Mouse (Mus musculus): ENCODE measurements around the gene Brdt. TPM values are rescaled to one million over a fixed set of nuclear protein-coding genes. Genes with fewer than 3 reads are reported as not detected.
"Not testable (repeated sequence)": the region's sequence is repeated elsewhere in the genome, so short reads cannot be mapped to it uniquely, and the experiment has no call there.

Brdt gene
- polyA plus RNA-seq, 1 experiment from 2014 or later = 4.9 TPM

- H3K27ac ChIP-seq (ENCODE audit: low read depth, low read length) = peak overlapping the region; percentile 67
- under 1% methylated on average over 30 of the region's 40 CpGs for WGBS
- peak overlapping the region; percentile 43 for H3K4me3 ChIP-seq (ENCODE audit: low read depth, low read length)
- no peaks in the 10 kb centered on the region for H3K9me3 ChIP-seq (ENCODE audit: control insufficient read depth, low read length)
- peaks cover 3% of the 10 kb centered on the region; the same call in 1 of the 2 replicates for H3K4me1 ChIP-seq (ENCODE audit: control insufficient read depth, insufficient read depth, low read length)
- peak overlapping the region; percentile 55 for H3K4me2 ChIP-seq (ENCODE audit: low read depth, low read length)
- peak; percentile 97 for ATAC-seq (ENCODE audit: low read depth)
- H3K36me3 ChIP-seq (ENCODE audit: control insufficient read depth, insufficient read depth, low read length) = no peaks in the 10 kb centered on the region
- H3K27me3 ChIP-seq (ENCODE audit: control insufficient read depth, insufficient read depth, low read length) = no peaks in the 10 kb centered on the region
- peak overlapping the region; percentile 60 for H3K9ac ChIP-seq (replicated peaks; ENCODE audit: low read depth, low read length)
These were observed 28.6 kb downstream of the Brdt start for GRCm38 (mm10) chr5:107359395-107360053.

GRCm38 (mm10) chr5:107360054-107360730 is 29.2 kb downstream of the Brdt start:
- H3K9ac ChIP-seq (replicated peaks; ENCODE audit: low read depth, low read length) = peak overlapping the region; percentile 60
- H3K4me3 ChIP-seq (ENCODE audit: low read depth, low read length) = peak overlapping the region; percentile 43
- peak overlapping the region; percentile 55 for H3K4me2 ChIP-seq (ENCODE audit: low read depth, low read length)
- WGBS = 17% methylated on average over 9 of the region's 9 CpGs
- no peaks in the 10 kb centered on the region for H3K9me3 ChIP-seq (ENCODE audit: control insufficient read depth, low read length)
- no peaks in the 10 kb centered on the region for H3K36me3 ChIP-seq (ENCODE audit: control insufficient read depth, insufficient read depth, low read length)
- no peak; the same call in none of the 2 replicates for ATAC-seq (ENCODE audit: low read depth)
- H3K27ac ChIP-seq (ENCODE audit: low read depth, low read length) = peak overlapping the region; percentile 67
- no peaks in the 10 kb centered on the region for H3K27me3 ChIP-seq (ENCODE audit: control insufficient read depth, insufficient read depth, low read length)
- H3K4me1 ChIP-seq (ENCODE audit: control insufficient read depth, insufficient read depth, low read length) = peaks cover 3% of the 10 kb centered on the region; the same call in 1 of the 2 replicates

GRCm38 (mm10) chr5:107370040-107370439 is 39.1 kb downstream of the Brdt start:
- H3K36me3 ChIP-seq (ENCODE audit: control insufficient read depth, insufficient read depth, low read length) = no peaks in the 10 kb centered on the region
- no peaks in the 10 kb centered on the region for H3K9me3 ChIP-seq (ENCODE audit: control insufficient read depth, low read length)
- H3K4me3 ChIP-seq (ENCODE audit: low read depth, low read length) = no peak overlapping the region
- no peak overlapping the region for H3K27ac ChIP-seq (ENCODE audit: low read depth, low read length)
- no peaks in the 10 kb centered on the region for H3K4me1 ChIP-seq (ENCODE audit: control insufficient read depth, insufficient read depth, low read length)
- H3K9ac ChIP-seq (replicated peaks; ENCODE audit: low read depth, low read length) = no peak overlapping the region
- H3K4me2 ChIP-seq (ENCODE audit: low read depth, low read length) = no peak overlapping the region
- ATAC-seq (ENCODE audit: low read depth) = no peak
- H3K27me3 ChIP-seq (ENCODE audit: control insufficient read depth, insufficient read depth, low read length) = no peaks in the 10 kb centered on the region
- WGBS = 48% methylated on average over 3 of the region's 3 CpGs

- no peaks in the 10 kb centered on the region for H3K36me3 ChIP-seq (ENCODE audit: control insufficient read depth, insufficient read depth, low read length)
- H3K27ac ChIP-seq (ENCODE audit: low read depth, low read length) = no peak overlapping the region
- H3K9me3 ChIP-seq (ENCODE audit: control insufficient read depth, low read length) = no peaks in the 10 kb centered on the region
- no peak for ATAC-seq (ENCODE audit: low read depth)
- no peaks in the 10 kb centered on the region for H3K4me1 ChIP-seq (ENCODE audit: control insufficient read depth, insufficient read depth, low read length)
- H3K4me2 ChIP-seq (ENCODE audit: low read depth, low read length) = no peak overlapping the region
- 90% methylated on average over 5 of the region's 5 CpGs for WGBS
- H3K4me3 ChIP-seq (ENCODE audit: low read depth, low read length) = no peak overlapping the region
- no peaks in the 10 kb centered on the region for H3K27me3 ChIP-seq (ENCODE audit: control insufficient read depth, insufficient read depth, low read length)
- no peak overlapping the region for H3K9ac ChIP-seq (replicated peaks; ENCODE audit: low read depth, low read length)
These were observed 40.4 kb downstream of the Brdt start for GRCm38 (mm10) chr5:107371335-107371734.

- no peak overlapping the region for H3K27ac ChIP-seq (ENCODE audit: low read depth, low read length)
- ATAC-seq (ENCODE audit: low read depth) = no peak
- no peak overlapping the region for H3K9ac ChIP-seq (replicated peaks; ENCODE audit: low read depth, low read length)
- WGBS = 97% methylated on average over 4 of the region's 4 CpGs
- no peaks in the 10 kb centered on the region for H3K36me3 ChIP-seq (ENCODE audit: control insufficient read depth, insufficient read depth, low read length)
- no peak overlapping the region for H3K4me2 ChIP-seq (ENCODE audit: low read depth, low read length)
- H3K27me3 ChIP-seq (ENCODE audit: control insufficient read depth, insufficient read depth, low read length) = no peaks in the 10 kb centered on the region
- no peak overlapping the region for H3K4me3 ChIP-seq (ENCODE audit: low read depth, low read length)
- H3K9me3 ChIP-seq (ENCODE audit: control insufficient read depth, low read length) = no peaks in the 10 kb centered on the region
- H3K4me1 ChIP-seq (ENCODE audit: control insufficient read depth, insufficient read depth, low read length) = no peaks in the 10 kb centered on the region
These were observed 42.3 kb downstream of the Brdt start for GRCm38 (mm10) chr5:107373256-107373655.

GRCm38 (mm10) chr5:107386448-107386847 is 55.5 kb downstream of the Brdt start:
- not testable (repeated sequence) for H3K4me1 ChIP-seq (ENCODE audit: control insufficient read depth, insufficient read depth, low read length); H3K27me3 ChIP-seq (ENCODE audit: control insufficient read depth, insufficient read depth, low read length); H3K36me3 ChIP-seq (ENCODE audit: control insufficient read depth, insufficient read depth, low read length); H3K9ac ChIP-seq (replicated peaks; ENCODE audit: low read depth, low read length); H3K4me2 ChIP-seq (ENCODE audit: low read depth, low read length); ATAC-seq (ENCODE audit: low read depth); H3K4me3 ChIP-seq (ENCODE audit: low read depth, low read length); H3K9me3 ChIP-seq (ENCODE audit: control insufficient read depth, low read length); H3K27ac ChIP-seq (ENCODE audit: low read depth, low read length)

- Histone ChIP-seq H3K9me3 (ENCODE audit: control insufficient read depth, low read length) (no peaks in the 10 kb centered on the region), H3K9ac (replicated peaks; ENCODE audit: low read depth, low read length) (no peak overlapping the region), H3K27ac (ENCODE audit: low read depth, low read length) (no peak overlapping the region), H3K4me2 (ENCODE audit: low read depth, low read length) (no peak overlapping the region), H3K36me3 (ENCODE audit: control insufficient read depth, insufficient read depth, low read length) (no peaks in the 10 kb centered on the region), H3K4me3 (ENCODE audit: low read depth, low read length) (no peak overlapping the region), H3K27me3 (ENCODE audit: control insufficient read depth, insufficient read depth, low read length) (no peaks in the 10 kb centered on the region), H3K4me1 (ENCODE audit: control insufficient read depth, insufficient read depth, low read length) (no peaks in the 10 kb centered on the region)
- 89% methylated on average over 1 of the region's 1 CpGs for WGBS
- no peak for ATAC-seq (ENCODE audit: low read depth)
These were observed 56.8 kb downstream of the Brdt start for GRCm38 (mm10) chr5:107387788-107388187.

- H3K27ac ChIP-seq (ENCODE audit: low read depth, low read length) = no peak overlapping the region
- H3K4me3 ChIP-seq (ENCODE audit: low read depth, low read length) = no peak overlapping the region
- H3K4me2 ChIP-seq (ENCODE audit: low read depth, low read length) = no peak overlapping the region
- no peaks in the 10 kb centered on the region for H3K4me1 ChIP-seq (ENCODE audit: control insufficient read depth, insufficient read depth, low read length)
- no peak overlapping the region for H3K9ac ChIP-seq (replicated peaks; ENCODE audit: low read depth, low read length)
- no peak for ATAC-seq (ENCODE audit: low read depth)
- H3K9me3 ChIP-seq (ENCODE audit: control insufficient read depth, low read length) = no peaks in the 10 kb centered on the region
- 98% methylated on average over 2 of the region's 2 CpGs for WGBS
- no peaks in the 10 kb centered on the region for H3K27me3 ChIP-seq (ENCODE audit: control insufficient read depth, insufficient read depth, low read length)
- H3K36me3 ChIP-seq (ENCODE audit: control insufficient read depth, insufficient read depth, low read length) = no peaks in the 10 kb centered on the region
These were observed 58.4 kb downstream of the Brdt start for GRCm38 (mm10) chr5:107389373-107389772.

GRCm38 (mm10) chr5:107394437-107394836 is 63.5 kb downstream of the Brdt start:
- WGBS = 57% methylated on average over 2 of the region's 2 CpGs
- no peaks in the 10 kb centered on the region for H3K36me3 ChIP-seq (ENCODE audit: control insufficient read depth, insufficient read depth, low read length)
- no peaks in the 10 kb centered on the region for H3K4me1 ChIP-seq (ENCODE audit: control insufficient read depth, insufficient read depth, low read length)
- no peak for ATAC-seq (ENCODE audit: low read depth)
- no peak overlapping the region for H3K4me3 ChIP-seq (ENCODE audit: low read depth, low read length)
- no peaks in the 10 kb centered on the region for H3K9me3 ChIP-seq (ENCODE audit: control insufficient read depth, low read length)
- no peak overlapping the region for H3K9ac ChIP-seq (replicated peaks; ENCODE audit: low read depth, low read length)
- no peaks in the 10 kb centered on the region for H3K27me3 ChIP-seq (ENCODE audit: control insufficient read depth, insufficient read depth, low read length)
- H3K4me2 ChIP-seq (ENCODE audit: low read depth, low read length) = no peak overlapping the region
- H3K27ac ChIP-seq (ENCODE audit: low read depth, low read length) = no peak overlapping the region

Data from neural tube, embryonic 14.5 days (tissue).